Mouse (Mus musculus): ENCODE measurements around the gene Bpifb2.

The Bpifb2 gene

GRCm38 (mm10) chr2:153931125-153931524 lies 56.3 kb downstream of the Bpifb2 start:
- peak; percentile 55 for DNase-seq (ENCODE audit: low read depth, low spot score)

GRCm38 (mm10) chr2:153933311-153933710 lies 58.5 kb downstream of the Bpifb2 start:
- DNase-seq (ENCODE audit: low read depth, low spot score), result peak; percentile 18

- DNase-seq (ENCODE audit: low read depth, low spot score), result no peak
Measured at GRCm38 (mm10) chr2:153935348-153935747, 60.5 kb downstream of the Bpifb2 start.

GRCm38 (mm10) chr2:153937843-153938242 lies 63.0 kb downstream of the Bpifb2 start, which contains the start of gene Bpifb4:
TSS of gene Bpifb4 (plus strand) at chr2:153938212.
- DNase-seq (ENCODE audit: low read depth, low spot score), result no peak

GRCm38 (mm10) chr2:153943537-153943936 lies 68.7 kb downstream of the Bpifb2 start:
- peak; percentile 79 for DNase-seq (ENCODE audit: low read depth, low spot score)

GRCm38 (mm10) chr2:153944567-153944966 lies 69.7 kb downstream of the Bpifb2 start:
- no peak for DNase-seq (ENCODE audit: low read depth, low spot score)
